Mouse (Mus musculus) CD4-positive, CD25-positive, alpha-beta regulatory T cell, adult 4 months (primary cell): ENCODE results near the gene Ly75. TPM values are rescaled to one million over a fixed set of nuclear protein-coding genes. Genes with fewer than 3 reads are reported as not detected.

Experiments used
- polyA plus RNA-seq, 2 experiments: library from polyadenylated mRNA; unstranded; fragments of 100-300 nt; shearing (Covaris generic); gene quantifications; one replicate each; pipeline ENCODE4 v1.2.1; 2017

Ly75 gene
- polyA plus RNA-seq, 2 experiments from 2014 or later, result 13.2 to 14.7 TPM

Other genes starting within 250 kb of the Ly75 start
- 10 to 100 TPM; 30.7 to 38.0 TPM for gene Baz2b, start 173.5 kb downstream of the Ly75 start, polyA plus RNA-seq
- 100 to 1,000 TPM; 101 to 104 TPM for gene March7, start 173.4 kb downstream of the Ly75 start, polyA plus RNA-seq
- gene Cd302, start 98.8 kb downstream of the Ly75 start, polyA plus RNA-seq, result 1 to 10 TPM; 3.4 to 5.7 TPM
- not detected for gene Pla2r1, start 170.0 kb upstream of the Ly75 start, polyA plus RNA-seq